Mouse (Mus musculus) limb, embryonic 12.5 days (tissue): ENCODE results near the gene 2610528J11Rik. TPM values are rescaled to one million over a fixed set of nuclear protein-coding genes. Genes with fewer than 3 reads are reported as not detected.
"Not testable (repeated sequence)": the region's sequence is repeated elsewhere in the genome, so short reads cannot be mapped to it uniquely, and the experiment has no call there.

Experiments used
- ATAC-seq: fragments of 200-750 bp; cut with Nextera tagmentation; 2 replicates; pipeline ENCODE4 v1.8.0; 2017; ENCODE audit warnings: low read depth, moderate TSS enrichment; ENCODE audit not compliant: insufficient number of reproducible peaks, insufficient read depth, low FRiP score, low TSS enrichment
- H3K27ac ChIP-seq: fragments of 300-500 bp; sonication (generic); 2 replicates; pipeline ENCODE4 v1.5.1; 2016; ENCODE audit warnings: mild to moderate bottlenecking, moderate library complexity
- H3K27me3 ChIP-seq: fragments of 300-500 bp; sonication (generic); 2 replicates; pipeline ENCODE4 v1.6.1; 2016; ENCODE audit warnings: mild to moderate bottlenecking, moderate library complexity
- H3K36me3 ChIP-seq: fragments of 300-500 bp; sonication (generic); 2 replicates; pipeline ENCODE4 v1.6.1; 2016; ENCODE audit warnings: mild to moderate bottlenecking, moderate library complexity
- H3K4me1 ChIP-seq: fragments of 300-500 bp; sonication (generic); replicated peaks from 2 replicates; pipeline ENCODE4 v1.6.1; 2016
- H3K4me2 ChIP-seq: fragments of 300-500 bp; sonication (generic); 2 replicates; pipeline ENCODE4 v1.6.1; 2016; ENCODE audit warnings: mild to moderate bottlenecking, moderate library complexity
- H3K4me3 ChIP-seq: fragments of 300-500 bp; sonication (generic); replicated peaks from 2 replicates; pipeline ENCODE4 v1.5.1; 2016; ENCODE audit warnings: mild to moderate bottlenecking
- H3K9ac ChIP-seq: fragments of 300-500 bp; sonication (generic); replicated peaks from 2 replicates; pipeline ENCODE4 v1.6.1; 2016; ENCODE audit warnings: mild to moderate bottlenecking, moderate library complexity
- H3K9me3 ChIP-seq: fragments of 300-500 bp; sonication (generic); 2 replicates; pipeline ENCODE4 v1.6.1; 2016; ENCODE audit warnings: mild to moderate bottlenecking, moderate library complexity
- WGBS: fragments of 180-500 bp; shearing (Covaris S2); methylation state at CpG from one replicate; pipeline ENCODE4 v1.1.7; 2016; 5-methylcytosine and 5-hydroxymethylcytosine counted together
- polyA plus RNA-seq: library from polyadenylated mRNA; unstranded; fragments of >200 nt; fragmentation: Nextera tagmentation; extraction: Ambion mirVana; gene quantifications from 2 replicates; pipeline ENCODE4 v1.2.1, GENCODE M21; 2016

Gene 2610528J11Rik
- polyA plus RNA-seq, 1 experiment from 2014 or later, result 0.73 TPM

DNA sequence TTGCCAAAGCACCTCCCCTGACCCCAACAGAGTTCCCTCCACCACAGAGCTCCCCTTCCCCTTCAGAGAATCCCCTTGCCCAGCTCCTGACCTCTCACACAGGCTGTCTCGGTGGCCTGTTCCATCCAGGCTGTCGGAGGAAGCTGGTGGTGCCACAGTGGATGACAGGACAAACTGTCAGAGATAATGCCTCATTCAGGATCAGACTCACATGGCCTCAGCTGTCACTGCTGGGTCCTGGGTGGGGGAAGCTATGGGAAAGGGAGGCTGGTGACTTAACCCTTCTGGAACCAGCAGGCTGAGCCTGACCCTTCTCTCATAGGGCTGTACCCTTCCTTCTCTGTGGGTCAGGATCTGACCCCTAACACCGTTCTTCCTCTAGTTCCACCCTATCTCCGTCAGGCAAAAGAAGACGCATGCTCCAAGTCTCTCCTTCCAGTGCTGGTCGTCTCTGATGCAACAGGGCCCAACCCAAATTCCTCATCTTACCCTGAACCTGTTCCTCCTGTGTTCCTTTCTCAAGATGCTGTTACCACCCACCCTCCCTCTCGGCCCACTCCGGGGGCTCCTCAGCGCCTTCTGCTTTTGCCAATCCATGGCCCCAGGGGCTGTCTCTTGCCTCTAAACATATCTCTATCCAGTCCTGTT lies 15.8 kb downstream of the 2610528J11Rik start:
- peak overlapping the region; percentile 33; the same call in 1 of the 2 replicates for H3K4me3 ChIP-seq
- H3K36me3 ChIP-seq, result no peaks in the 10 kb centered on the region
- peak overlapping the region; percentile 67 for H3K4me2 ChIP-seq
- H3K27me3 ChIP-seq, result peaks cover 20% of the 10 kb centered on the region
- no peak overlapping the region for H3K9ac ChIP-seq
- H3K9me3 ChIP-seq, result no peaks in the 10 kb centered on the region
- no peak overlapping the region for H3K27ac ChIP-seq
- 55% methylated on average over 9 of the region's 9 CpGs for WGBS
- H3K4me1 ChIP-seq, result peaks cover 21% of the 10 kb centered on the region
- ATAC-seq, result no peak

- H3K9me3 ChIP-seq, result no peaks in the 10 kb centered on the region; the same call in 1 of the 2 replicates
- H3K27ac ChIP-seq, result no peak overlapping the region
- H3K4me2 ChIP-seq, result peak overlapping the region; percentile 67
- no peak overlapping the region for H3K9ac ChIP-seq
- H3K27me3 ChIP-seq, result peaks cover 22% of the 10 kb centered on the region
- H3K36me3 ChIP-seq, result no peaks in the 10 kb centered on the region
- H3K4me3 ChIP-seq, result peak overlapping the region; percentile 33
- ATAC-seq, result no peak
- peaks cover 21% of the 10 kb centered on the region for H3K4me1 ChIP-seq
- 16% methylated on average over 13 of the region's 13 CpGs for WGBS
Measured at GRCm38 (mm10) chr4:118543158-118543530, 16.3 kb downstream of the 2610528J11Rik start.

DNA sequence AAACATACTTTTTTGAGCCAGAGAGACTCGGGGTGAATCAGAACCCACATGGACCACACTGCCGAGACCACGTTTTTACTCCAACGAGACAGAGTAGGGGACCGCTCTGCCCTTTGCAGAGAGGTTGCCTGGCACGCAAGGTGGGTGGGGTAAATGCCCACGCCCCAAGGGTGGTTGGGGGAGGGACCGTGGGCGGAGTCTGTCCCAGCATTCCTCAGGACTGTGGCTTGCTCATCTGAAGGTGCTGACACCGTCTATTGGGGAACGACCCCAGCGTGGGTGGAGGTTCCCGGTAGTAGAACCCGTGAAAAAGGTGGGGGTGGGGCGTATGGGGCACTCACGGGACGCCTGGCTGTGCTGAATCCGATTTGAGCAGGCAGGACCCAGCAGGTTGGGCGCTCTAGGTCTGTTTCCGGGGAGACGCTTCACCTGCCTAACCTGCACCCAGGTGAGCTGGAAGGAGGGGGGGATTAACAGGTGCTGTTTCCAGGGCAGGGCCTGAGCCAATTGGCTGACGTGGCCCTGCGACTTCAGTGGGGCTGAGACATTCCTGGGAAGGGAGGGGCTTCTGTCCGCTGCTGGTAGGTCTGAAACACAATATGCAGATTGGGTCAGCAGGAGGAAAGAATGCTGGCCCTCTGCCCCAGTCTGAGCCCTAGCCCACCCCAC lies 16.9 kb downstream of the 2610528J11Rik start, which contains the start of gene Tmem125:
Gene Tmem125, minus strand, starts transcription at position 453 of the 669 bp plus-strand sequence.
- peak within 1 kb of the TSS; percentile 67 for H3K4me2 ChIP-seq
- H3K4me3 ChIP-seq, result peak within 1 kb of the TSS; percentile 33
- peak; percentile 52 for ATAC-seq
- 2% methylated on average over 24 of the region's 24 CpGs for WGBS
- H3K27me3 ChIP-seq, result peaks cover 19% of the 10 kb centered on the region
- H3K27ac ChIP-seq, result no peak within 1 kb of the TSS
- no peaks in the 10 kb centered on the region; the same call in 1 of the 2 replicates for H3K9me3 ChIP-seq
- H3K4me1 ChIP-seq, result peaks cover 21% of the 10 kb centered on the region
- H3K36me3 ChIP-seq, result no peaks in the 10 kb centered on the region
- H3K9ac ChIP-seq, result no peak within 1 kb of the TSS; the same call in 1 of the 2 replicates

DNA sequence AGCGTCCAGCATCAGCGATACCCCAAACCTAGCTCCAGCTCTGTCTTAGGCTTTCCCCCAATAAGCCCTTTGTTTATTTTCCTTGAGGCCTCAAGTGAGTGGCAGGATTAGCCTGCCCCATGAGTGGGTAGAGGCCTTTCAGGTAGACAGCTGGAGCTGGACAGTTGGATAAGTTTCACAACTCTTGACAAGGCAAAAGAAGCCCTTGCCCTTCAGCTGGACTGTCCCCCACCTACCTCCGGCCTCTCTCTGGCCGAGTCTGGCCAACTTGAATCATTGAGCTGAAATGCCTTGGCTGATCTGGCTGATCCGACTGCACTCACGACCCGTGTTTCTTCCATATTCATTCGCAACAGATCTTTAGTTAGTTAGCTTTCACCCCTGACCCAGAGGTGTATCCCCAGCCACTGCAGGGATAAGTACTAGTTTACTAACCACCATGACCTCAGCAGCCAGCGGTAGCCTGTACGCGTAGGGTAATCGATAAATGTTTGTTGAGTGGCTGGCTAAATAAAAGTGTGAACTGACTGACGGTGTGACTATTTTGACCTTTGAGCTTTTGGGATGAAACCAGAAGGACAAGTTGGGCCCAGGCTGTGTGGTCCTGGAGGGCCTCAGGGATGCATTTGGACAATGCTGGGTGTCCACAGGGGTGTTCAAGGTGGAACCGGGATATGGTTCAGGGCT lies 17.8 kb downstream of the 2610528J11Rik start:
- no peak for ATAC-seq
- H3K4me1 ChIP-seq, result peaks cover 21% of the 10 kb centered on the region
- H3K36me3 ChIP-seq, result no peaks in the 10 kb centered on the region
- no peak overlapping the region for H3K9ac ChIP-seq
- no peak overlapping the region; the same call in 1 of the 2 replicates for H3K4me3 ChIP-seq
- peak overlapping the region; percentile 67 for H3K4me2 ChIP-seq
- H3K9me3 ChIP-seq, result no peaks in the 10 kb centered on the region; the same call in 1 of the 2 replicates
- whole genome bisulfite sequencing, result 77% methylated on average over 14 of the region's 14 CpGs
- H3K27ac ChIP-seq, result no peak overlapping the region
- H3K27me3 ChIP-seq, result peaks cover 19% of the 10 kb centered on the region

DNA sequence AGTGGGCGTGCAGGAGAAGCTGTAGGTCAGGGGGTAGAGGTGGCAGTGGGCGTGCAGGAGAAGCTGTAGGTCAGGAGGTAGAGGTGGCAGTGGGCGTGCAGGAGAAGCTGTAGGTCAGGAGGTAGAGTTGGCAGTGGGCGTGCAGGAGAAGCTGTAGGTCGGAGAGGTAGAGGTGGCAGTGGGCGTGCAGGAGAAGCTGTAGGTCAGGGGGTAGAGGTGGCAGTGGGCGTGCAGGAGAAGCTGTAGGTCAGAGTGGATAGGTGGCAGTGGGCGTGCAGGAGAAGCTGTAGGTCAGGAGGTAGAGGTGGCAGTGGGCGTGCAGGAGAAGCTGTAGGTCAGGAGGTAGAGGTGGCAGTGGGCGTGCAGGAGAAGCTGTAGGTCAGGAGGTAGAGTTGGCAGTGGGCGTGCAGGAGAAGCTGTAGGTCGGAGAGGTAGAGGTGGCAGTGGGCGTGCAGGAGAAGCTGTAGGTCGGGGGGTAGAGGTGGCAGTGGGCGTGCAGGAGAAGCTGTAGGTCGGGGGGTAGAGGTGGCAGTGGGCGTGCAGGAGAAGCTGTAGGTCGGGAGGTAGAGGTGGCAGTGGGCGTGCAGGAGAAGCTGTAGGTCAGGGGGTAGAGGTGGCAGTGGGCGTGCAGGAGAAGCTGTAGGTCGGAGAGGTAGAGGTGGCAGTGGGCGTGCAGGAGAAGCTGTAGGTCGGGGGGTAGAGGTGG lies 20.8 kb downstream of the 2610528J11Rik start:
- H3K27ac ChIP-seq, H3K36me3 ChIP-seq, H3K4me2 ChIP-seq, H3K9me3 ChIP-seq, H3K4me3 ChIP-seq, ATAC-seq, H3K27me3 ChIP-seq, H3K4me1 ChIP-seq: not testable (repeated sequence)
- H3K9ac ChIP-seq, result 0 out of 2 replicates have a peak overlapping the region, but pooled peaks have one; percentile 0
- WGBS, result 87% methylated on average over 23 of the region's 23 CpGs

DNA sequence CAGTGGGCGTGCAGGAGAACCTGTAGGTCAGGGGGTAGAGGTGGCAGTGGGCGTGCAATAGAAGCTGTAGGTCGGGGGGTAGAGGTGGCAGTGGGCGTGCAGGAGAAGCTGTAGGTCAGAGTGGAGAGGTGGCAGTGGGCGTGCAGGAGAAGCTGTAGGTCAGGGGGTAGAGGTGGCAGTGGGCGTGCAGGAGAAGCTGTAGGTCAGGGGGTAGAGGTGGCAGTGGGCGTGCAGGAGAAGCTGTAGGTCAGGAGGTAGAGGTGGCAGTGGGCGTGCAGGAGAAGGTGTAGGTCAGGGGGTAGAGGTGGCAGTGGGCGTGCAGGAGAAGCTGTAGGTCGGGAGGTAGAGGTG lies 21.3 kb downstream of the 2610528J11Rik start:
- not testable (repeated sequence) for H3K4me2 ChIP-seq, H3K27me3 ChIP-seq, H3K36me3 ChIP-seq, ATAC-seq, H3K4me3 ChIP-seq, H3K9me3 ChIP-seq, H3K27ac ChIP-seq, H3K4me1 ChIP-seq
- 0 out of 2 replicates have a peak overlapping the region, but pooled peaks have one; percentile 0 for H3K9ac ChIP-seq
- 86% methylated on average over 10 of the region's 10 CpGs for WGBS

DNA sequence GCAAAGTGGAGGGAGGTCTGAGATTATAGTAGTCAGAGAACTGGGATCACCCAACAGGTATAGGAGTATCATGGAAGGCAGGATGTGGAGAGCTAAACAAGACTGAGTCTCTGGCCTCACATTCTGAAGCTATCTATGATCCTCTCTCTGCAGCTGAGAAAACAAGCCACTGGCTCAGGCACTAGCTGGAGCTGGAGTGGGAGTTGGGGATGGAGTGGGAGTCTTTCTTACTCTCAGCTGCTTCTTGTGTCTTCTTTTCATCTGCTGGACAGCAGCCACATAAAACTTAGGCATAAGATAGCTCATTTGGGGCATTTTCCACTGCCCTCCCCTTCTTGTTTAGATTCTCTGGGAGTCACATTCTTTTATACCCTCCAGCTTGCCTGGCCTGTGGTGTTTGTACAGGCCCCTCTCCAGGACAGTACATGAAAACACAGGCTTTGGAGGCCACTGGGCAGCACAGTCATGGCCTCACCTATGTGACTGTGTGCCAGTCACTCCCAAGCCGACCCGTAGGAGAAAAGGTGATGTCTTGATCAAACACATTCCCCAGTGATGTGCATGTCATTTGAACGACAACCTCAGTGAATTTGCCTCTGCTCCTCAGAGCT lies 26.3 kb downstream of the 2610528J11Rik start:
- Histone ChIP-seq H3K4me3 (no peak overlapping the region), H3K27me3 (no peaks in the 10 kb centered on the region), H3K9me3 (no peaks in the 10 kb centered on the region), H3K36me3 (no peaks in the 10 kb centered on the region), H3K9ac (no peak overlapping the region), H3K4me2 (no peak overlapping the region), H3K27ac (no peak overlapping the region), H3K4me1 (no peaks in the 10 kb centered on the region; the same call in 1 of the 2 replicates)
- 80% methylated on average over 3 of the region's 3 CpGs for WGBS
- ATAC-seq, result no peak

GRCm38 (mm10) chr4:118564062-118564925 lies 37.5 kb downstream of the 2610528J11Rik start:
- ATAC-seq, result no peak
- H3K27me3 ChIP-seq, result peaks cover 8% of the 10 kb centered on the region; the same call in 1 of the 2 replicates
- 69% methylated on average over 13 of the region's 13 CpGs for WGBS

DNA sequence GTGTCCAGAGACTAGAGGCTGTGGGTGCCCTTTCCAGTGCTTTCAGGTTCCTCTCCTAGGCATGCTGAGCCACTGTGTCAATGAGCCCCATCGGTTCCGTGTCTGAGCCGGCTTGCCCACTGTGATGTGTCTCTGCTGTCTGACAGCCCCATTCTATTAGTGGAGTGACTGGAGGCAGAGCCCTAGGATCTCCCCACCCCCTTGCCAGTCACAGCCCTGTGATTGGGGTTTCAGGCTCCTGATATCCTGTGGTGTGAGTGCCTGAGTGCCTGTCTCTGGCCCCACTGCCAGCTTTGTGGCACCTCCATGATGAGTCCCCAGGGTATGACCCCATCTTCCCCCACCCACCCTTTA lies 38.1 kb downstream of the 2610528J11Rik start:
- 68% methylated on average over 3 of the region's 3 CpGs for WGBS
- Histone ChIP-seq H3K27me3 (peaks cover 8% of the 10 kb centered on the region; the same call in 1 of the 2 replicates), H3K9ac (no peak overlapping the region), H3K36me3 (no peaks in the 10 kb centered on the region), H3K27ac (peak overlapping the region; percentile 72; the same call in 1 of the 2 replicates), H3K4me3 (no peak overlapping the region), H3K4me2 (no peak overlapping the region), H3K9me3 (0 out of 2 replicates have a peak, but pooled peaks cover 3% of the 10 kb centered on the region), H3K4me1 (no peaks in the 10 kb centered on the region)
- no peak for ATAC-seq

More at GRCm38 (mm10) chr4:118564062-118564925, 37.5 kb downstream of the 2610528J11Rik start:
- H3K36me3 ChIP-seq, result no peaks in the 10 kb centered on the region
- no peak overlapping the region for H3K9ac ChIP-seq
- peak overlapping the region; percentile 72 for H3K27ac ChIP-seq
- H3K4me1 ChIP-seq, result no peaks in the 10 kb centered on the region
- 0 out of 2 replicates have a peak, but pooled peaks cover 3% of the 10 kb centered on the region for H3K9me3 ChIP-seq
- H3K4me2 ChIP-seq, result no peak overlapping the region
- no peak overlapping the region for H3K4me3 ChIP-seq
